Mouse (Mus musculus) adrenal gland, postnatal 10 days (tissue): Measurements from ENCODE around the gene Calhm2. TPM values are rescaled to one million over a fixed set of nuclear protein-coding genes. Genes with fewer than 3 reads are reported as not detected.
A peak's percentile ranks its signal among the peaks of the same experiment; 100 is the strongest.

ENCODE experiments used
- DNase-seq: peaks from one replicate; pipeline ENCODE4 v3.0.0; 2021; ENCODE audit warnings: mixed read lengths
- long read RNA-seq, 2 experiments: library from polyadenylated mRNA; stranded (forward); transcript quantifications; one replicate each; pipeline ENCODE4 v2.0.0; 2021
- total RNA-seq, 2 experiments: library from RNA; stranded (reverse); gene quantifications; 2 replicates each; pipeline ENCODE4 v1.2.3; 2021

The Calhm2 gene
- total RNA-seq: 1 to 10 TPM; 3.5 to 4.9 TPM
- long read RNA-seq, experiment 1, partial matches to known transcripts: 0 of 3 reads
- long read RNA-seq, experiment 1, other reads (novel, unspliced or antisense): 0 of 3 reads
- long read RNA-seq, experiment 2, partial matches to known transcripts: 0 of 1 reads
- long read RNA-seq, experiment 2, other reads (novel, unspliced or antisense): 0 of 1 reads

- DNase-seq: peak; percentile 67
These were observed at the start of gene Calhm2 for GRCm38 (mm10) chr19:47137771-47138421. Calhm2 (minus strand) TSS chr19:47138294.

DNA sequence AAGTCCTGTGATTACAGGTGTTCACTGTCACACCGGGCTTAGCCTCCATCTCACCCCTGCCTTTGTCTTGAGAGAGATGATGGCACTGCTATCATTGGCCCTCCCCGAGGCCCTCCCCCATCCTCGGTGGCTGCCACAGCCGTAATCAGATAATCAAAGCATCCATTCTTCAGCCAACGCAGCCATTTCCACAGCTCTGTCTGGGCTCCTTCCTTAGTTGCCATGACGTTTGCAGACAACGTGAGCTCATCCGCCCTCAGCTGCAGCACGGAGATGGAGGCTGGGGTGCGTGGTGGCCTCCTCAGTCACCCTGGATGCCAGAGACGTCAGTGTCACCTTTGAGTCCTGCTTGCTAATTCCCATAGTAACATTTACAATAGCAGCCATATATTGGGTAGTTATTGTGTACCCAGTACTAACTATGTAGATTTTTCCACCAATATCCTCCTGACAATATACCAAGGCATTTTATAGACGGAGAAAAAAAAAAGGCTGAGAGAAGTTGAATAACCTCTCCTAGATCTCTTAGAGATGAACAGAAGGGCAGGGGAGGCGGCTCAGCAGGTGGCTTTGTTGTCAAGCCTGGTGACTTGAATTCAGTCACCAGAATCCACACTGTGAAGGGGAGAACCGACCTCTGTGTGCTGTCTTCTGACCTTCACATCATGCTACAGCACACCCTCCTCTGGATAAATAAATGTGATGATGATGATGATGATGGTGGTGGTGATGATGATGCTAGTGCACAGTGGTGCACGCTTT lies 48.6 kb upstream of the Calhm2 start:
- no peak for DNase-seq

DNA sequence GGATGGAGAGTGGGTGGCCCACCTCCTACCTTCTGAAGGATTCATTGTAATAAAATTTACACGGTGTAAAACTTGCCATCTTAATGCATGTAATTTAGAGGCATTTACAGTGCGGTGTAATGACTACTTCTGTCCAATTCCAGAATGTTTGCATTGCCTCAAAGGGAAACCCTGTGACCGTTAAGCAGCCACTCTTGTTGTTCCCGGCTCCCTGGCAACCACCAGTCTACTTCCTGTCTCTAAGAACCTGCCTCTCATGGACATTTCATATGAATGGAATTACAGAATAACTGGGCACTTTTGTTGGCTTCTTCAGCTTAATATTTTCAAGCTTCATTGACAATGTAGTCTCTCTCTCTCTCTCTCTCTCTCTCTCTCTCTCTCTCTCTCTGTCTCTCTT lies 46.6 kb upstream of the Calhm2 start:
- DNase-seq: no peak

DNA sequence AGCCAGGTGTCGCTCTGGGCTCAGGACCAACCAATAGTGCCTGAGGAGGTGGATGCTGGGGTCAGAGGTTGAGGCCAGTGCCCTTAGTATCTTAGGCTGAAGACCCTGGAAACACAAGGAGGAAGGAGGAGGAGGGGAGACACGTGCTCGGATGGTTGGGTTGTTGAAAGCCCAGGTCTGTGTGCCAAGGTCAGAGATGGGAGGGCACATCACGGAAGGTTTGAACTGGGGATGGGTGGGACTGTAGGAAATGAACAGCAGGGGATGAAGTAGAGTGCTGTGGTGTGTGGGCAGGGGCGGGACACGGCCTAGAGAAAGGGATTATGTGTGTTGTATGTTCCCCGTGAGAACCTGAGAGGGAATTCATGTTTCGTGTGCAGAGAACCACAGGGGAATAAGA lies 46.1 kb upstream of the Calhm2 start:
- DNase-seq: no peak

DNA sequence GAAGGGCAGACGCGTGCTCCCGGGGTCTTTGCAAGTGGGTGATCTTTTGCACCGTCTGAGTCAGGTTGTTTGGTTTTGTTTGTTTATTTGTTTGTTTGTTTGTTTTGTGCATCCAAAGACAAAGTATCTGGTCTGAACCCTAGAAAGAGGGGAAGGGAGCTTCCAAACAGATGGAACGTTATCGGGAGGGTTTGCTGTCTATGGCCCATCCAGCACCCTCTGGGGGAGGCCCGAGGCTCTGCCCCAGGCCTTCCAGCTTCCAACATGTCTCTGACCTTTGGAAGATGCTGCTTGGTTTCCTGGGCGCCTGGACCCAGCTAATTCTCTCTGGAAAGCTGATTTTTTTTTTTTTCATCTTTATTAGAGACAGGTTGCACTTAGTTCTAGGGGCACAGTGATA lies 41.9 kb upstream of the Calhm2 start:
- DNase-seq: no peak

DNA sequence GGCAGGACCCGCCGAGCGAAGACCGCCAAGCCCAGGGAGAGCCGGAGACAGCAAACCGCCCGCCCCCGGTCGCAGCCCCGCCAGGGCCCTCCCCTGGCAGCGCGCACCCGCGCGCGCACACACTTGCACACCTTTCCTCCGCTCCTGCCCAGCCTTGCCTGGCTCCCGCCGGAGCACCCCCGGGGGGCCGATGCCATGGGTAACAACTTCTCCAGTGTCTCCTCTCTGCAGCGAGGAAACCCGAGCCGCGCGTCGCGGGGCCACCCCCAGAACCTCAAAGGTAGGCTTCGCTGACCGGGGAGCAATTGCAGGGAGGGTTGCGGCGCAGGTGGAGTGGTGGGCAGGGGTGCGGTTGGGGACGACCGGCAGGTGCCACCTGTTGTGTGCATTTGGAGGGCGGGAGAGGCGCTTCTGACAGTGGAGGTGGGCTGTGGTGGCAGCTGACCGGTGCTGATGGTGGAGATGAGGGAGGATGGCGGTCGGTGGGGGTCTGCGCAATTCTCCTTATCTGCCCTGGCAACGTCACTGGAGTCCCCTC lies 41.2 kb upstream of the Calhm2 start:
- peak; percentile 47 for DNase-seq

DNA sequence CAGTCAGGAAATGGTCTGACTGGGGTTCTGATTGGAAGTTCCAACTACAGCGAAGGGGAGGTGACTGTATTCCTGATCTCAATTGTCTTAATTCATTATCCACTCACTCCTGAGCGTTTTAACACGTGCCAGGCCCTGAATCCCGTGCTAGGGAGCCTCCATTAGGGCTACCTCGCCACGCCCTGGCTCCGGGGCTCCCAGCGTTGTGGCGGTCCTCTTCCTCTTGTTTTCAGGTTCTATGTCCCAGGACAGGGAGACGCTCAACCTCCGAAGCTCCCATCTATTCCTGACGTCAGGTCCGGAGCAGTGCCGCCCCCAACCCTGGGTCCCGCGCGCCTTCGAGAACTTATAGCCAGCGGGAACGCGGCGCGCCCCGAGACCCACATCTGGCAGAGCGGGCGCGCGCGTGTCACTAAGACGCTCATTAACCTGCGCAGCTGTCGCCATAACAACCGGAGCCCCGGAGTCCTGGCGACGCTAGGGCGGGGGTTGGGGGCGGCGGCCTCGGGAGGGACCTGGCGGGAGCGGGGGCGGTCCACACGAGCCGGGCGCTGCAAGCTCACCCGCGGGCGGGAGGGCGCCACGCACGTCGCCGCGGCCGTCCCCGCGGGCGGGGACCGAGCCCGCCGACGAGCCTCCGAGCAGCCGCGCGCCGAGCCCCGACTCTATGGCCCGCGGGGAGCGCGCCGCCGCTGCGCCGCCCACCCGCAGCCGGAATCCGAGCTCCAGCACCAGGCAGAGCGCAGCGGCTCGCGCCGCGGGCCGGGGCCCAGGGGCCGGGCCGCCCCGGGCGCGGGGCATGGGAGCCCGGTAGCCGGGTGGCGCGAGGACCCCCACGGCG lies 40.6 kb upstream of the Calhm2 start, which contains the start of gene Neurl1a:
Gene Neurl1a, plus strand, starts transcription at position 390 of the 841 bp plus-strand sequence.
- peak; percentile 75 for DNase-seq

- DNase-seq: peak; percentile 39
These were observed 39.9 kb upstream of the Calhm2 start for GRCm38 (mm10) chr19:47178001-47178400.

DNA sequence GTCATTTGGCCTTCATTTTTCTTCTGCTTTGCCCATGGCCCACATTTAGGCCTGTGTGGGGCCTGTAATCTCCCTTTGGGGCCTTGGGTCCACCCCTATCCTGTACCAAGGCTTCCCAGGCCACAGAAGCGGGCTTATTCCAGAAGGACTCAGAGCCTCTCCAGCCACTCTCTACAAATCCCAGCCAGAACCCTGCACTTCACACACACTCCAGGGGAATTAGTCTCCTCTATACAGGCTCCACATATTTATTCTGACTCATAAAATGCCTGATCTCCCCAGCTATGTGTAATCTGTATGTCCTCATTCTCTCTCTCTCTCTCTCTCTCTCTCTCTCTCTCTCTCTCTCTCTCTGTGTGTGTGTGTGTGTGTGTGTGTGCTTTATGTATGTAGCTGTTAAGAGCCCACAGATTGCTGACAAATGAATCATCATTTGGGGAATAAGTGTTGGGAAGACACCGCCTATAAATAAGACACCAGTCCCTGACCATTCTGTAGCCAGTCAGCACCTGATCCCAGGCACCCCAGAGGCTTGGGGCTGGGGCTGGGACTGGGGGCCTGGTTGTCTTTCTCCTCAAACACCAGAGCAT lies 38.9 kb upstream of the Calhm2 start:
- no peak for DNase-seq

DNA sequence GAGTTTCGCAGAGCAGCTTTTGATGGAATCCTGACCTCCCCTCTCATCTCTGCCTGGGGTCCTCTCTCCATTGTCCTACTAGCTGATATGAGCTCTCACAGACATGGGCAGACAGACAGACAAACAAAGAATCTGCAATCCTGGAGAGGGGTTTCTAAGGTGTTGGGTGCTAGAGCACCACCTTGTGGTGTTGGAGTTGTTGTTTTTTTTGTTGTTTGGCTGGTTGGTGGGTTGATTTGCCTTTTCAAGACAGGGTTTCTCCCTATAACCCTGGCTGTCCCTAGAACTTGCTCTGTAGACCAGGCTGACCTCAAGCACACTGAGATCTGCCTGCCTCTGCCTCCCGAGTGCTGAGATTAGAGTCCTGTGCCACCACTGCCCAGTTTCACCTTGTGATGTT lies 37.4 kb upstream of the Calhm2 start:
- no peak for DNase-seq

DNA sequence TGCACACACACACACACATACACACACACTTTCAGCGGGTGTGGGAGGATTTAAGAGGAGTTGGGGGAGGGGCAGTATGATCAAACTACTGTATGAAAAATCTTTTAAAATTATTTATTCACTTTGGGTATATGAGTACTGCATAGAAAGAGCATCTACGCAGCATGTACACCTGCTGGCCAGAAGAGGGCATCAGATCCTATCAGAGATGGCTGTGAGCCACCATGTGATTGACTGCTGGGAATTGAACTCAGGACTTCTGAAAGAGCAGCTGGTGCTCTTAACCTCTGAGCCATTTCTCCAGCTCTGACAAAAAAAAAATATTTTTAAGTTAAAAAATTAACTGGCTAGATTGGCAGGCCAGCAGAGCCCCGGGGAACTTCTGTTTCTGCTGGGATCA lies 36.4 kb upstream of the Calhm2 start:
- no peak for DNase-seq

DNA sequence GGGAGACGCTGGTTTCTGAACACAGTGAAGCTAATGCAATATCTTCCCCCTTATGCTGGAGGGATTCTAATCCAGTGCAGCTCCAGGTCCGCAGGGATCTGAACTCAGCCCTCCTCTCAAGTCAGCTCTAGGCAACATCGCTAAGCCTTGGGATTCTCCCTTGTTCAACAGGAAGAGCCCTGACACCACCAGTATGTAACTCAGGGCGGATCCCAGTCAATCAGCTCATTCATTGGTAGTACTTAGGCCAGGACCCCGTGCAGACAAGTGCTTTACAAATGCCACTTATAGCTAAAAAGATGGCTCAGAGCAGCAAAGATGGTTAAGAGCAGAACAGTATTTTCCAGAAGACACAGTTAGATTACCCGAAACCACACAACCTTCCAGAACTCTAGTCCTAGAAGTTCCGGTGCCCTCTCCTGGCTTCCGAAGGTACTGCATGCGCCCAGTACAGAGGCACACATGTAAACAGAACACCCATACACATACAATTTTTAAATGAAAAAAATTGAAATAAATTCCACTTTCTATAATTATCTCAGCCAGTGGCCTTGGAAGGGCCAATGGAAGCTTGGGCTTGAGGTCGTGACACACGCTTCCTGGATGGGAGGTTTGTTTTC lies 30.8 kb upstream of the Calhm2 start:
- peak; percentile 93 for DNase-seq

GRCm38 (mm10) chr19:47168223-47168622 lies 30.1 kb upstream of the Calhm2 start:
- peak; percentile 34 for DNase-seq

GRCm38 (mm10) chr19:47167617-47168214 lies 29.6 kb upstream of the Calhm2 start:
- DNase-seq: no peak

DNA sequence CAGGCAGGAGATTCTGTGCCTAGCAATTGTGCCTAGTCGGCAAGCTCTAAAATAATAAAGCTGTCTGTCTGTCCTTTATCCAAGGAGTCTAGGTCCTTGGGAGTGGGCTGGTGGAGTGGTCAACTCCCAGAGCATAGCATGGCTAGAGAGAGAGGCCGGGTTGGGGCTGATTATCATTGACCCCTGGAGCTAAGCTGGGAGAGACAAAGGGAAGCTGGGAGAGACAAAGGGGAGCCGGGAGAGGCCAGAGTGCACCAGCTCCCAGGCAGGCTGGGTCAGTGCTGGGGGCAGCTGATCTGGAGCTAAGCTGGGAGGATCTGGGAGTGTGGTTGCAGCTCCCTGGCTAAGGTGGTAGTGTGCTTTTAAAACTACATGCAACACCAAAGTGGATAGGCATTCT lies 28.7 kb upstream of the Calhm2 start:
- no peak for DNase-seq

DNA sequence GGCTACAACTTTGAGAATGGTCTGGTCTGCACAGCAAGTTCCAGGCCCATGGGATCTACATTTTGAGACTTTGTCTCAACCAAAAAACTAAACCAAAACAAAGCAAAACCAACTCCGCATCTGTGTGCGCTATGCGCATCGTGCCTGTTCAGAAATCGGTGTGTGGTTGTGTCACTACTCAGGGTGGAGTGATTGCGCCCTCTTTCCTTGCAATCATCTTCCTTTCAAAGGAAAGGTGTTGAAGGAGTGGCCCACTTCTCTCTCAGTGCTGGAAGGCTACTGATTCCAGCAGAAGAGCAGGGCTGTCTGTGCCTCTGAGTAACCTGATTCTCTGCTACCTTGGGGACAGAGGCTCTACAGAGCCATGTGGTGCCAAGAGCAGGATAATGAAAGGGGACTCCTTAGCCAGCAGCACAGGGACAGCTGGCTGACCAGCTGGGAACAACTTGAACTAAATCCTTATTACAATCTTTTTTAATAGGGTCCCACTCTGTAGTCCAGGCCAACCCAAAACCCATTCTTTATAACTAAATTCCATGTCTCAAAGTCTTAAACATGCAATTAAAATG lies 25.2 kb upstream of the Calhm2 start:
- no peak for DNase-seq

DNA sequence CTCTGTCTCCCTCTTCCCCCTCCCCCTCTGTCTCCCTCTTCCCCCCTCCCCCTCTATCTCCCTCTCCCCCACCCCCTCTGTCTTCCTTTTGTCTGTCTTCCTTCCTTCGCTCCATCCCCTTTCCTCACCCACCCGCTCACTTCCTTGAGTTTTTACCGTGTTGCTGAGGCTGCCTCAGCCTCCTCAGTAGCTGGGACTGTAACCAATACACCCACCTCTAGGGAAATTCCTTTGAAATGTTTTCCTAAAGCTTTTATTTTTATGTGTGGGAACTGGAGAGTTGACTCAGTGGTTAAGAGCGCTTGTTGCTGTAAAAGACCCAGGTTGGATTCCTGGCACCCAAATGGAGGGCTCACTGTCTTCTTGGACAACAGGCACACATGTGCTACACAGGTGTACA lies 23.6 kb upstream of the Calhm2 start:
- DNase-seq: no peak

DNA sequence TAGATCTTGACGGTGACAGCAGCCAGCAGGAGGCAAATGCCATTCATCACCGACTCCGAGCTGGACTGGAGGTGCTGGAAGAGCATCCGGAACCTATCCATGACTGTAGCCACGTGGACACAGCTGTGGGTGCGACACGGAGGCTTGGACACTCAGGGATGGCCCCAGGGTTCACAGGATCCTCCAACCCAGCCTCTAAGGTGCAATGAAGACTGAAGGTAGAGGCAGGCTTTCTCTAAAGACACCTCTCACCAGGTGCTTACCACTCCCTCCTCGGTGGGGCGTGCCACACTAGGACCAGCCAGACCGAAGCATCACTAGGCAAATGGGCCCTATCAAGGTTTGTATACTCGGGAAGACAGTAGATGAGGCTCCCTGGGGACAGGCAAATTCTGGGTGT lies 19.6 kb upstream of the Calhm2 start, which contains the start of gene Calhm3:
Gene Calhm3, minus strand, starts transcription at position 101 of the 400 bp plus-strand sequence.
- DNase-seq: no peak

- DNase-seq: no peak
These were observed 15.7 kb upstream of the Calhm2 start for GRCm38 (mm10) chr19:47153767-47154166.

DNA sequence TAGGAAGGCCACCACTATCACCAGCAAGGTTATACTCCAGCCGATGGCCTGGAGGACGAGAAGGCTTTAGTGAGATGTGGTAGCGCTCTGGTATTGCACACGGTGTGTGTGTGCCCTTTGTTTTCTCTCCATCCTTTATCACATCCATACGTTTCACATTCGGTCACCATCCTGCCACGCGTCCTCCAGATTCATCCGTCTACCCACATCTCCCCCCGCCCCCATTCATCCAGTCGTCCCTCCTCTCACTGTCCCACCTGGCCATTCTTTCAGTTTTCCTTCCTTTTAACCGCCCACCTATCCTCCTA lies 13.9 kb upstream of the Calhm2 start:
- DNase-seq: no peak
